Mouse (Mus musculus): ENCODE data around the gene Zc3hav1.

DNA sequence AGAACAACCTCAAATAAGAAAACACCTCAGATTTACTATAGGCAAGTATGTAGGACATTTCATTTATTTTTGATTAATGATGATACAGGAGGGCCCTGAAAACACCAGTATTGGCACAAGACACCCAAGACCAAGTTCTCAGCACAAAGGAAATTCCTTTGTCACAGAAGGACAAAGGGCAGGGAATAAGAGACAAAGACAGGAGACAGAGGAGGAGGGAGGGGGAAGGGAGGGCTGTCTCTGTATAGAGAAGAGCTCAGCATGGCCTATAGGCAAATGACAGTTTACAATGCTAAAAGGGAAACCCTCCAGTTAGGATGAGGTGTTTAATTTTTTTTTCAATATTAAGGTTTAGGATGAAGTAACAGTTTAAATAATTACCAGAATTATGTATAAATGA is 9.7 kb upstream of the Zc3hav1 start:
- TF ChIP-seq CTCF (IDR thresholded peaks at IDR 0.05; ENCODE audit: low read depth, low read length), result no peak
- TF ChIP-seq POLR2A (IDR thresholded peaks at IDR 0.05; ENCODE audit: insufficient read depth, low read length), result no peak
- no peak for TF ChIP-seq EP300 (IDR thresholded peaks at IDR 0.05; ENCODE audit: insufficient read depth, low read depth, low read length)
